Mouse (Mus musculus) liver, postnatal 0 days (tissue): Measurements from ENCODE around the gene Pitpnb. TPM values are rescaled to one million over a fixed set of nuclear protein-coding genes. Genes with fewer than 3 reads are reported as not detected.
A peak's percentile ranks its signal among the peaks of the same experiment; 100 is the strongest.

Experiments
- ATAC-seq: fragments of 200-750 bp; cut with Nextera tagmentation; 2 replicates; pipeline ENCODE4 v1.8.0; 2017; ENCODE audit warnings: mild to moderate bottlenecking, moderate library complexity
- DNase-seq: peaks from one replicate; pipeline ENCODE4 v3.0.0-alpha.2; 2016
- H3K27ac ChIP-seq: fragments of 300-500 bp; sonication (generic); 2 replicates; pipeline ENCODE4 v1.5.1; 2014; ENCODE audit warnings: antibody characterized with exemption, moderate library complexity, mild to moderate bottlenecking, low read depth
- H3K27me3 ChIP-seq: fragments of 300-500 bp; sonication (generic); 2 replicates; pipeline ENCODE4 v1.6.1; 2014; ENCODE audit warnings: low read length, control low read depth, mixed read lengths; ENCODE audit not compliant: insufficient read depth
- H3K36me3 ChIP-seq: fragments of 300-500 bp; sonication (generic); replicated peaks from 2 replicates; pipeline ENCODE4 v1.6.1; 2014; ENCODE audit warnings: mild to moderate bottlenecking, control low read depth, low read length, moderate library complexity, mixed read lengths; ENCODE audit not compliant: insufficient read depth
- H3K4me1 ChIP-seq: fragments of 300-500 bp; sonication (generic); 2 replicates; pipeline ENCODE4 v1.6.1; 2014; ENCODE audit warnings: antibody characterized with exemption, mild to moderate bottlenecking, control low read depth; ENCODE audit not compliant: insufficient read depth
- H3K4me2 ChIP-seq: fragments of 300-500 bp; sonication (generic); 2 replicates; pipeline ENCODE4 v1.6.1; 2014; ENCODE audit warnings: low read depth, mild to moderate bottlenecking, low read length, moderate library complexity, mixed read lengths
- H3K4me3 ChIP-seq: fragments of 300-500 bp; sonication (generic); 2 replicates; pipeline ENCODE4 v1.5.1; 2014; ENCODE audit warnings: low read depth, low read length
- H3K9ac ChIP-seq: fragments of 300-500 bp; sonication (generic); replicated peaks from 2 replicates; pipeline ENCODE4 v1.6.1; 2014; ENCODE audit warnings: mild to moderate bottlenecking, moderate library complexity
- H3K9me3 ChIP-seq: fragments of 300-500 bp; sonication (generic); 2 replicates; pipeline ENCODE4 v1.6.1; 2016; ENCODE audit warnings: mild to moderate bottlenecking, control low read depth, low read length, mixed read lengths
- CTCF ChIP-seq: sonication (generic); IDR thresholded peaks from 2 replicates; pipeline ENCODE4 v1.5.1; 2016; ENCODE audit warnings: antibody characterized with exemption, low read depth
- EP300 ChIP-seq: IDR thresholded peaks from 2 replicates; pipeline ENCODE4 v1.6.1; 2016; ENCODE audit warnings: antibody characterized with exemption, low read depth, mild to moderate bottlenecking
- WGBS: fragments of 180-500 bp; shearing (Covaris S2); extraction: QIAGEN DNeasy Blood & Tissue Kit; methylation state at CpG from one replicate; pipeline ENCODE4 v1.1.7; 2014; ENCODE audit not compliant: insufficient replicate concordance; 5-methylcytosine and 5-hydroxymethylcytosine counted together
- polyA plus RNA-seq: library from polyadenylated mRNA; unstranded; fragments of >200 nt; fragmentation: Nextera tagmentation; extraction: Ambion mirVana; gene quantifications from 2 replicates; pipeline ENCODE4 v1.2.1, GENCODE M21; 2015

Pitpnb gene
- polyA plus RNA-seq, 1 experiment from 2014 or later = 40.2 TPM

- no peaks in the 10 kb centered on the region for H3K4me1 ChIP-seq
- no peaks in the 10 kb centered on the region for H3K9me3 ChIP-seq
- ATAC-seq = no peak
- H3K27me3 ChIP-seq = no peaks in the 10 kb centered on the region
- no peak overlapping the region for H3K27ac ChIP-seq
- H3K4me3 ChIP-seq = no peak overlapping the region
- WGBS = 80% methylated on average over 6 of the region's 6 CpGs
- H3K36me3 ChIP-seq = no peaks in the 10 kb centered on the region
- TF ChIP-seq CTCF (no peak), EP300 (no peak)
- no peak for DNase-seq
- H3K9ac ChIP-seq = no peak overlapping the region
- H3K4me2 ChIP-seq = no peak overlapping the region
Observed at GRCm38 (mm10) chr5:111315061-111315460, 15.5 kb upstream of the Pitpnb start.

- DNase-seq (no peak), ATAC-seq (no peak)
- no peaks in the 10 kb centered on the region for H3K4me1 ChIP-seq
- H3K4me2 ChIP-seq = no peak overlapping the region
- H3K27ac ChIP-seq = no peak overlapping the region
- TF ChIP-seq EP300 = no peak
- TF ChIP-seq CTCF = no peak
- H3K4me3 ChIP-seq = no peak overlapping the region
- 68% methylated on average over 3 of the region's 3 CpGs for WGBS
- no peaks in the 10 kb centered on the region for H3K36me3 ChIP-seq
- no peak overlapping the region for H3K9ac ChIP-seq
- H3K9me3 ChIP-seq = no peaks in the 10 kb centered on the region
- no peaks in the 10 kb centered on the region for H3K27me3 ChIP-seq
Observed at GRCm38 (mm10) chr5:111317526-111317925, 13.0 kb upstream of the Pitpnb start.

- DNase-seq (no peak), ATAC-seq (no peak)
- H3K9ac ChIP-seq = no peak overlapping the region
- H3K4me2 ChIP-seq = no peak overlapping the region
- H3K27me3 ChIP-seq = no peaks in the 10 kb centered on the region
- no peaks in the 10 kb centered on the region for H3K9me3 ChIP-seq
- H3K36me3 ChIP-seq = no peaks in the 10 kb centered on the region
- H3K27ac ChIP-seq = no peak overlapping the region
- H3K4me1 ChIP-seq = no peaks in the 10 kb centered on the region
- no peak for TF ChIP-seq EP300
- no peak for TF ChIP-seq CTCF
- no peak overlapping the region for H3K4me3 ChIP-seq
- WGBS = 32% methylated on average over 1 of the region's 1 CpGs
Observed at GRCm38 (mm10) chr5:111318946-111319345, 11.6 kb upstream of the Pitpnb start.

GRCm38 (mm10) chr5:111325813-111326212 lies 4.8 kb upstream of the Pitpnb start:
- Histone ChIP-seq H3K9ac (no peak overlapping the region), H3K4me1 (peaks cover 6% of the 10 kb centered on the region), H3K9me3 (no peaks in the 10 kb centered on the region), H3K4me3 (no peak overlapping the region), H3K36me3 (no peaks in the 10 kb centered on the region), H3K27me3 (no peaks in the 10 kb centered on the region), H3K4me2 (no peak overlapping the region), H3K27ac (no peak overlapping the region)
- TF ChIP-seq CTCF (no peak), EP300 (no peak)
- WGBS = 23% methylated on average over 1 of the region's 1 CpGs
- ATAC-seq (no peak), DNase-seq (no peak)

- Histone ChIP-seq H3K4me3 (no peak overlapping the region), H3K9ac (no peak overlapping the region), H3K27ac (no peak overlapping the region), H3K27me3 (no peaks in the 10 kb centered on the region), H3K9me3 (no peaks in the 10 kb centered on the region), H3K4me1 (peaks cover 13% of the 10 kb centered on the region), H3K36me3 (no peaks in the 10 kb centered on the region), H3K4me2 (no peak overlapping the region)
- TF ChIP-seq CTCF (no peak), EP300 (no peak)
- no peak for ATAC-seq
- DNase-seq = no peak
- 54% methylated on average over 7 of the region's 7 CpGs for WGBS
Observed at GRCm38 (mm10) chr5:111327420-111327819, 3.1 kb upstream of the Pitpnb start.

- no peak for DNase-seq
- H3K27ac ChIP-seq = peak overlapping the region; percentile 55
- H3K4me1 ChIP-seq = peaks cover 22% of the 10 kb centered on the region
- H3K4me3 ChIP-seq = peak overlapping the region; percentile 99
- peak overlapping the region; percentile 99 for H3K9ac ChIP-seq
- H3K36me3 ChIP-seq = no peaks in the 10 kb centered on the region; the same call in 1 of the 2 replicates
- WGBS = 15% methylated on average over 10 of the region's 10 CpGs
- TF ChIP-seq EP300 (no peak), CTCF (no peak)
- H3K4me2 ChIP-seq = peak overlapping the region; percentile 84
- peak; percentile 26 for ATAC-seq
- no peaks in the 10 kb centered on the region for H3K9me3 ChIP-seq
- no peaks in the 10 kb centered on the region for H3K27me3 ChIP-seq
Observed at GRCm38 (mm10) chr5:111329782-111330416, 664 bp upstream of the Pitpnb start.

GRCm38 (mm10) chr5:111331099-111331435 lies 504 bp downstream of the Pitpnb start:
- TF ChIP-seq CTCF (no peak), EP300 (no peak)
- H3K4me2 ChIP-seq = peak overlapping the region; percentile 84
- DNase-seq (no peak), ATAC-seq (peak; percentile 9)
- peak overlapping the region; percentile 99 for H3K9ac ChIP-seq
- peak overlapping the region; percentile 99 for H3K4me3 ChIP-seq
- H3K27ac ChIP-seq = peak overlapping the region; percentile 79
- H3K36me3 ChIP-seq = no peaks in the 10 kb centered on the region; the same call in 1 of the 2 replicates
- peaks cover 27% of the 10 kb centered on the region for H3K4me1 ChIP-seq
- no peaks in the 10 kb centered on the region for H3K9me3 ChIP-seq
- WGBS = under 1% methylated on average over 14 of the region's 14 CpGs
- no peaks in the 10 kb centered on the region for H3K27me3 ChIP-seq
